Mouse (Mus musculus): ENCODE results near the gene Rbm48.

- TF ChIP-seq FLI1 (IDR thresholded peaks at IDR 0.05; ENCODE audit: low read length) (no peak), GATA1 (IDR thresholded peaks at IDR 0.05; ENCODE audit: borderline replicate concordance, low read length) (no peak)
Observed at GRCm38 (mm10) chr5:3600790-3601189, 4.4 kb upstream of the Rbm48 start.
